Mouse (Mus musculus): Measurements from ENCODE around the gene Nol4l. TPM values are rescaled to one million over a fixed set of nuclear protein-coding genes. Genes with fewer than 3 reads are reported as not detected.

Nol4l gene
- total and polyA plus RNA-seq, 3 experiments: 4.4 to 7.1 TPM; not detected in 1

DNA sequence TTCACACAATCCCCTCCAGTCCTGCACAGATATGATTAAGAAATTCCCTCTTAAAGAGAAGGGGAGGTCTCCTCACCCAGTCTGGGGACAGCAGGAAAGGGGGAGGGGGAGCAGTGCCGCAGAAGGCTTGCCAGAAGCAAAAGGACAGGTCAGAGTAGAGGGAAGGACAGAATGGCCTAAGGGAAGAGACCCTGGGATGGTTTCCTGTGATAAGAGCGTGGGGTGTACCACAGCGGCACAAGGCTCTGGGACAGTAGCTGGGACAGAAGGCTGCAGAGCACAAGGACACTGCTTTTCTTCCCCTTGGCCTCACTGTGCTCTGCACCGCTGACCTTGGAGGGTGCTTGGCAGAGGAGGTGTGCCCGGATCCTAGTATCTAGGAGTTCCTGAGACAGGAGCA lies 31.8 kb upstream of the Nol4l start (continued):
- TF ChIP-seq GATA1 (IDR thresholded peaks at IDR 0.05; ENCODE audit: low read depth, low read length): 0 out of 2 replicates have a peak, but pooled peaks have one; percentile 11
- no peak for TF ChIP-seq HCFC1 (IDR thresholded peaks at IDR 0.05; ENCODE audit: low read depth, low read length)
- no peak for TF ChIP-seq ZMIZ1 (IDR thresholded peaks at IDR 0.05; ENCODE audit: low read depth, low read length)
- no peak for TF ChIP-seq MAFK (IDR thresholded peaks at IDR 0.05; ENCODE audit: borderline replicate concordance, low read depth, low read length)
- peak; percentile 44; the same call in 1 of the 2 replicates for TF ChIP-seq TAL1 (IDR thresholded peaks at IDR 0.05; ENCODE audit: low read length)
- TF ChIP-seq POLR2AphosphoS5 (IDR thresholded peaks at IDR 0.05; ENCODE audit: borderline replicate concordance, low read depth, low read length): no peak
- TF ChIP-seq SIN3A (IDR thresholded peaks at IDR 0.05; ENCODE audit: low read length): no peak
- no peak for TF ChIP-seq KAT2A (conservative IDR thresholded peaks at IDR 0.05; ENCODE audit: low read depth, low read length)
- TF ChIP-seq MEF2A (IDR thresholded peaks at IDR 0.05; ENCODE audit: extremely low read depth, insufficient replicate concordance, low read depth, low read length, poor library complexity, severe bottlenecking): no peak
- TF ChIP-seq BHLHE40 (IDR thresholded peaks at IDR 0.05; ENCODE audit: borderline replicate concordance, low read depth, low read length): no peak
- TF ChIP-seq ZNF384 (IDR thresholded peaks at IDR 0.05; ENCODE audit: low read depth, low read length): no peak
- no peak for TF ChIP-seq POLR2A (IDR thresholded peaks at IDR 0.05; ENCODE audit: control insufficient read depth in 1 of 2, insufficient read depth in 1 of 2, low read depth in 1 of 2, low read length in 2 of 2, poor library complexity in 1 of 2)
- no peak for TF ChIP-seq MYB (IDR thresholded peaks at IDR 0.05; ENCODE audit: low read depth, low read length)
- no peak for TF ChIP-seq JUND (IDR thresholded peaks at IDR 0.05; ENCODE audit: low read depth, low read length)
- no peak for TF ChIP-seq ZKSCAN1 (IDR thresholded peaks at IDR 0.05; ENCODE audit: low read depth, low read length)
- no peak for TF ChIP-seq TBP (IDR thresholded peaks at IDR 0.05; ENCODE audit: low read depth, low read length)
- TF ChIP-seq ETS1 (IDR thresholded peaks at IDR 0.05; ENCODE audit: low read depth, low read length): no peak
- no peak for TF ChIP-seq RCOR1 (IDR thresholded peaks at IDR 0.05; ENCODE audit: low read depth, low read length)
- no peak for TF ChIP-seq ELF1 (IDR thresholded peaks at IDR 0.05; ENCODE audit: low read depth, low read length)
- no peak for TF ChIP-seq CHD2 (IDR thresholded peaks at IDR 0.05; ENCODE audit: low read length)

DNA sequence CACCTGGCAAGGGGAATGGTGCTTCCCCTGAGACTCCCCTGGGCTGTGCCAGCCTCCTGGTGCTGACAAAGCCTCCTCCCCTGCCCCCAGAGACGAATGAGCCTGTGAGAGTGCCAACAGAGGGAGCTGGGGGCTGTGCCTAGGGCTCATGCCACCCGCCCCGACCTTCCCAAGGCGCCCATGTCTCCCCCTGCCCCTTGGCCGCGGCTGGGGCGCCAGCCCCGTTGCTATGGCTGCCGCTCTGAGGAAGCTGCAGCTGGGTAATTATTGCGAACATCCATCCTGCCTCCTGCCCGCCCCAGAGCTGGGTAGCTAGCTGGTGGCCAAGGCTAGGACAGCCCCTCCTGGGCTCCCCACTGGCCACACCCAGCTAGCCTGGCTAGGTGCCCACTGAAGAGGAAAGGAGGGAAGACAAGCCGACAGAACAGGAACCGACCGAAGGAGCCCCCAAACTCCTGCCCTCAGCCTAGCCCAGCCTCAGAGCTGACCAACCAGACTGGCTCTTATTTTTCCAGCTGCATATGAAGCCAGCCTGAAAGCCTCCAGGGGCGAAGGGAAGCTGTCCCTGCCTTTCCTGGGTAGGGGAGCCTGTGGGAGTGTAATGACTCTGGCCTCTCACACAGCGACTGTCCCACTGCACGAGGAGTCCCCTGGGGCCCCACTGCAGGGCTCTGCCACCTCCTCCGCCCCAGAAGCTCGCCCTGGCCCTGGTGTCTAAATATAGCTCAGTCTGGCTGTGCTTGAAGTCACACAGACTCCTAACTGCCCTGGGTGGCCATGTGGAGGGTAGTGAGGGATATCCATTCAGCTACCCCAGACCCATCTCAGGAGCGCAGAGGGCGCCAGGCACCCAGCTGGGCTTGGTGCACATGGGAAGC lies 31.1 kb upstream of the Nol4l start:
- TF ChIP-seq ELF1 (IDR thresholded peaks at IDR 0.05; ENCODE audit: low read depth, low read length) (peak; percentile 28; the same call in 1 of the 2 replicates), EP300 (IDR thresholded peaks at IDR 0.05; ENCODE audit: low read depth in 1 of 2, low read length in 2 of 2) (peak in 1 of 2 experiments; percentile 19; a peak in 1 of 4 replicates), UBTF (IDR thresholded peaks at IDR 0.05; ENCODE audit: borderline replicate concordance, insufficient read depth, low read depth, low read length) (no peak), MAZ (IDR thresholded peaks at IDR 0.05; ENCODE audit: low read depth, low read length) (peak; percentile 26; the same call in 1 of the 2 replicates), MXI1 (IDR thresholded peaks at IDR 0.05; ENCODE audit: low read depth, low read length) (peak; percentile 23; the same call in 1 of the 2 replicates), TCF12 (IDR thresholded peaks at IDR 0.05; ENCODE audit: low read depth, low read length) (no peak)
- Histone ChIP-seq H3K4me1 (ENCODE audit: control insufficient read depth in 1 of 2, insufficient read depth in 2 of 2, low read length in 2 of 2) (peaks cover 19 to 51% of the 10 kb centered on the region in 2 experiments), H3K4me3 (ENCODE audit: control insufficient read depth in 1 of 2, insufficient read depth in 1 of 2, low read depth in 2 of 2, low read length in 2 of 2) (peak overlapping the region; percentile 19 to 53), H3K9me3 (replicated peaks; ENCODE audit: insufficient read depth, low read length) (no peaks in the 10 kb centered on the region), H3K27me3 (ENCODE audit: control insufficient read depth in 1 of 2, insufficient read depth in 2 of 2, low read length in 2 of 2) (no peaks in the 10 kb centered on the region), H3K79me2 (ENCODE audit: control insufficient read depth, insufficient read depth, low read length, poor library complexity) (no peaks in the 10 kb centered on the region), H3K27ac (ENCODE audit: control insufficient read depth, low read depth, low read length) (peak overlapping the region; percentile 59), H3K9ac (ENCODE audit: control insufficient read depth, low read depth, low read length, poor library complexity, severe bottlenecking) (peak overlapping the region; percentile 57), H3K36me3 (ENCODE audit: control insufficient read depth in 1 of 2, insufficient read depth in 2 of 2, low read length in 2 of 2) (peaks cover 0 to 32% of the 10 kb centered on the region in 2 experiments; a peak in 2 of 4 replicates)
- DNase-seq (ENCODE audit: low read depth, low spot score): peak; percentile 61

All from MEL (cell line).